Mouse (Mus musculus): Measurements from ENCODE around the gene Med20. TPM values are rescaled to one million over a fixed set of nuclear protein-coding genes. Genes with fewer than 3 reads are reported as not detected.
A peak's percentile ranks its signal among the peaks of the same experiment; 100 is the strongest.

Med20 gene
- polyA plus RNA-seq, 1 experiment from 2014 or later: 50.2 TPM

GRCm38 (mm10) chr17:47664474-47664873 is 53.1 kb downstream of the Med20 start:
- H3K4me3 ChIP-seq: no peak overlapping the region
- H3K27ac ChIP-seq (replicated peaks): no peak overlapping the region
- ATAC-seq (replicated peaks): no peak
- H3K27me3 ChIP-seq: no peaks in the 10 kb centered on the region
- 0 out of 2 replicates have a peak, but pooled peaks cover 12% of the 10 kb centered on the region for H3K4me1 ChIP-seq
- H3K9ac ChIP-seq (replicated peaks): no peak overlapping the region
- H3K9me3 ChIP-seq: no peaks in the 10 kb centered on the region
- H3K4me2 ChIP-seq (replicated peaks): no peak overlapping the region
- no peaks in the 10 kb centered on the region for H3K36me3 ChIP-seq
- WGBS: 85% methylated on average over 7 of the region's 7 CpGs

- Histone ChIP-seq H3K27ac (replicated peaks) (no peak overlapping the region), H3K4me3 (no peak overlapping the region), H3K4me1 (peaks cover 15% of the 10 kb centered on the region), H3K9me3 (no peaks in the 10 kb centered on the region), H3K9ac (replicated peaks) (no peak overlapping the region), H3K27me3 (peaks cover 4% of the 10 kb centered on the region; the same call in 1 of the 2 replicates), H3K36me3 (no peaks in the 10 kb centered on the region), H3K4me2 (replicated peaks) (no peak overlapping the region)
- WGBS: 41% methylated on average over 4 of the region's 4 CpGs
- peak; percentile 69 for ATAC-seq (replicated peaks)
Observed at GRCm38 (mm10) chr17:47669166-47669565, 57.8 kb downstream of the Med20 start.

GRCm38 (mm10) chr17:47671988-47672310 is 60.6 kb downstream of the Med20 start:
- Histone ChIP-seq H3K36me3 (peaks cover 12% of the 10 kb centered on the region), H3K9ac (replicated peaks) (no peak overlapping the region), H3K27ac (replicated peaks) (no peak overlapping the region), H3K9me3 (no peaks in the 10 kb centered on the region), H3K4me3 (peak overlapping the region; percentile 20), H3K4me1 (peaks cover 20% of the 10 kb centered on the region), H3K4me2 (replicated peaks) (peak overlapping the region; percentile 34), H3K27me3 (peaks cover 4% of the 10 kb centered on the region; the same call in 1 of the 2 replicates)
- ATAC-seq (replicated peaks): peak; percentile 27; the same call in 1 of the 2 replicates
- 20% methylated on average over 14 of the region's 14 CpGs for WGBS

GRCm38 (mm10) chr17:47672311-47673111 is 61.1 kb downstream of the Med20 start:
- 6% methylated on average over 62 of the region's 68 CpGs for WGBS
- Histone ChIP-seq H3K27me3 (peaks cover 4% of the 10 kb centered on the region; the same call in 1 of the 2 replicates), H3K4me1 (peaks cover 20% of the 10 kb centered on the region), H3K9me3 (no peaks in the 10 kb centered on the region), H3K27ac (replicated peaks) (no peak overlapping the region), H3K4me3 (peak overlapping the region; percentile 20), H3K4me2 (replicated peaks) (peak overlapping the region; percentile 34), H3K36me3 (peaks cover 15% of the 10 kb centered on the region), H3K9ac (replicated peaks) (no peak overlapping the region)
- ATAC-seq (replicated peaks): peak; percentile 39

Other genes starting within 250 kb of the Med20 start
- gene Mrps10, start 242.7 kb upstream of the Med20 start, polyA plus RNA-seq (2015; fragmentation: Nextera tagmentation; extraction: Ambion mirVana): 73.7 and 75.9 TPM in 2 replicates
- 0.33 and 0.39 TPM in 2 replicates for gene Guca1b, start 226.2 kb upstream of the Med20 start, polyA plus RNA-seq (2015; fragmentation: Nextera tagmentation; extraction: Ambion mirVana)
- 0.22 and 0.33 TPM in 2 replicates for gene Guca1a, start 211.0 kb upstream of the Med20 start, polyA plus RNA-seq (2015; fragmentation: Nextera tagmentation; extraction: Ambion mirVana)
- 0.19 and 0.20 TPM in 2 replicates for gene AI661453, start 175.0 kb upstream of the Med20 start, polyA plus RNA-seq (2015; fragmentation: Nextera tagmentation; extraction: Ambion mirVana)
- gene 1700001C19Rik, start 174.2 kb upstream of the Med20 start, polyA plus RNA-seq (2015; fragmentation: Nextera tagmentation; extraction: Ambion mirVana): 0.51 and 0.64 TPM in 2 replicates
- gene Taf8, start 109.3 kb upstream of the Med20 start, polyA plus RNA-seq (2015; fragmentation: Nextera tagmentation; extraction: Ambion mirVana): 25.2 and 26.2 TPM in 2 replicates
- 59.8 and 64.4 TPM in 2 replicates for gene Ccnd3, start 106.5 kb upstream of the Med20 start, polyA plus RNA-seq (2015; fragmentation: Nextera tagmentation; extraction: Ambion mirVana)
- 32.5 and 33.8 TPM in 2 replicates for gene Bysl, start 90 bp upstream of the Med20 start, polyA plus RNA-seq (2015; fragmentation: Nextera tagmentation; extraction: Ambion mirVana)
- 2.2 and 3.0 TPM in 2 replicates for gene Gm20517, start within 50 bp of the Med20 start, polyA plus RNA-seq (2015; fragmentation: Nextera tagmentation; extraction: Ambion mirVana)
- gene Usp49, start 19.1 kb downstream of the Med20 start, polyA plus RNA-seq (2015; fragmentation: Nextera tagmentation; extraction: Ambion mirVana): 10.7 and 11.1 TPM in 2 replicates
- gene Tomm6, start 76.8 kb downstream of the Med20 start, polyA plus RNA-seq (2015; fragmentation: Nextera tagmentation; extraction: Ambion mirVana): 258 and 266 TPM in 2 replicates
- gene Frs3, start 77.4 kb downstream of the Med20 start, polyA plus RNA-seq (2015; fragmentation: Nextera tagmentation; extraction: Ambion mirVana): 18.0 and 23.2 TPM in 2 replicates
- gene Gm21981, start 82.9 kb downstream of the Med20 start, polyA plus RNA-seq (2015; fragmentation: Nextera tagmentation; extraction: Ambion mirVana): 0.33 and 0.73 TPM in 2 replicates
- gene Prickle4, start 83.2 kb downstream of the Med20 start, polyA plus RNA-seq (2015; fragmentation: Nextera tagmentation; extraction: Ambion mirVana): 0.88 and 0.97 TPM in 2 replicates
- not detected in 2 replicates for gene Pgc, start 115.3 kb downstream of the Med20 start, polyA plus RNA-seq (2015; fragmentation: Nextera tagmentation; extraction: Ambion mirVana)
- gene Tfeb, start 125.4 kb downstream of the Med20 start, polyA plus RNA-seq (2015; fragmentation: Nextera tagmentation; extraction: Ambion mirVana): 2.0 and 2.3 TPM in 2 replicates
- gene Mdfi, start 223.1 kb downstream of the Med20 start, polyA plus RNA-seq (2015; fragmentation: Nextera tagmentation; extraction: Ambion mirVana): 2.5 and 2.7 TPM in 2 replicates